Comparison of ENCODE assay signal across 1 mouse cellular context in the genomic region with DNA sequence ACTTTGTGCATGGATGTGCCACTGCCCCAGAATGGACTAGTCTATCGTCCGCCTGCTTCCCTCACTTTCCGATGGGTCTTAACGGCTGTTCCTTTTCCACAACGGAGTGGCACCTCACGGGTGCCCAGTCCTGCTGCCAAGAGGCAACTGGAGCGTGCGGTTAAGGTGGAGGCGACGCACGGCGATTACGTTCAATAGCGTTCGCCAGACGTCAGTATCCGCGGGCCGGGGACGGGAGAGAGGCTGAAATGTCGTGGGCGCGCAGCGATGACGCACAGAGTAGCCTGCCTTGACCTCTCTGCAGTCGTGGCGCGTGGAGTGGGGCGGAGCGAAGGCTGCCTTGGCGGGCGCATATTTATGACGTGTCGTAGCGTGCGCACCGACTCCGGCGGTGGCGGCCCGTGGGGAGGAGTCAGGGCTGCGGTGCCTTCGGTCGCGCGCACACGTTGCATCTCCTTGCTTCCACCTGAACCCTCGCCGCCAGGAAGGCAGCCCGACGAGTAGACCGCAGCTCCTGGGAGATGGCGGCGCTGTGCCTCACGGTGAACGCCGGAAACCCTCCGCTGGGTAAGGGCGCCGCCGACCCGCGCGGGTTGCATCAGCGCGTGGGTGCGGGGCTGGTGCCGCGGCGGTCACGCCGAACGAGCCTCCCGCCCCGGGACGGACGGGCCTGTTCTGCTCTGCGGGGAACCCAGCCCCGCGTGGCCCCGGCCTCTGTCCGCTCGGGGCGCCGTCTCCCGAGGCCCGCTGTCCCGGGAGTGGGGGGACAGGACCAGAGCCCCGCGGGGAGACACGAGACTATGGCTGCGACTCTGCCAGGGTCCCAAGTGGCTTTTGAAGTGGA.
A peak's percentile ranks its signal among the peaks of the same experiment; 100 is the strongest.
TF ChIP-seq lines count a peak whose summit lies in the region.

A gene (plus strand): TSS at position 368 of the 844 bp plus-strand sequence.

TF ChIP-seq in CH12.LX, 34 proteins besides CTCF, POLR2A, EP300 and RAD21 (continued from another document):
- peak; percentile 71; the same call in 1 of the 2 replicates for TF ChIP-seq KAT2A (IDR thresholded peaks at IDR 0.05; ENCODE audit: insufficient replicate concordance, low read length)
- peak; percentile 83; the same call in 1 of the 2 replicates for TF ChIP-seq MYC (IDR thresholded peaks at IDR 0.05; ENCODE audit: low read depth, low read length)
- peak; percentile 92 for TF ChIP-seq HCFC1 (IDR thresholded peaks at IDR 0.05; ENCODE audit: low read depth, low read length)
- TF ChIP-seq JUN (IDR thresholded peaks at IDR 0.05; ENCODE audit: insufficient read depth, low read depth, low read length), result no peak
- no peak for TF ChIP-seq USF2 (conservative IDR thresholded peaks at IDR 0.05; ENCODE audit: low read depth, low read length)
- peak; percentile 91 for TF ChIP-seq SIN3A (IDR thresholded peaks at IDR 0.05; ENCODE audit: low read length)
- TF ChIP-seq RCOR1 (conservative IDR thresholded peaks at IDR 0.05; ENCODE audit: low read depth, low read length), result no peak
- no peak for TF ChIP-seq SMC3 (IDR thresholded peaks at IDR 0.05; ENCODE audit: low read depth, low read length)
- TF ChIP-seq USF1 (IDR thresholded peaks at IDR 0.05; ENCODE audit: low read depth, low read length), result no peak; the same call in 1 of the 2 replicates
- TF ChIP-seq ZKSCAN1 (IDR thresholded peaks at IDR 0.05; ENCODE audit: borderline replicate concordance, low read depth, low read length), result no peak; the same call in 1 of the 2 replicates
- peak; percentile 75 for TF ChIP-seq ELF1 (IDR thresholded peaks at IDR 0.05; ENCODE audit: low read depth, low read length)
- peak; percentile 89 for TF ChIP-seq ZMIZ1 (IDR thresholded peaks at IDR 0.05; ENCODE audit: low read depth, low read length)
- TF ChIP-seq E2F4 (IDR thresholded peaks at IDR 0.05; ENCODE audit: insufficient replicate concordance, low read depth, low read length), result peak; percentile 48; the same call in 1 of the 2 replicates
- no peak for TF ChIP-seq ZC3H11A (IDR thresholded peaks at IDR 0.05; ENCODE audit: low read depth, low read length)
- TF ChIP-seq IRF4 (IDR thresholded peaks at IDR 0.05; ENCODE audit: low read depth, low read length), result peak; percentile 72
- no peak for TF ChIP-seq MAFK (IDR thresholded peaks at IDR 0.05; ENCODE audit: insufficient replicate concordance, low read length)
- peak; percentile 93 for TF ChIP-seq MAX (IDR thresholded peaks at IDR 0.05; ENCODE audit: low read length)
- peak; percentile 91 for TF ChIP-seq GABPA (IDR thresholded peaks at IDR 0.05; ENCODE audit: insufficient replicate concordance, low read depth, low read length)
- peak; percentile 88 for TF ChIP-seq MXI1 (IDR thresholded peaks at IDR 0.05; ENCODE audit: low read depth, low read length)
- peak; percentile 72 for TF ChIP-seq POLR2AphosphoS2 (IDR thresholded peaks at IDR 0.05; ENCODE audit: low read depth, low read length)
- TF ChIP-seq NELFE (IDR thresholded peaks at IDR 0.05; ENCODE audit: low read depth, low read length), result peak; percentile 88
- TF ChIP-seq MAZ (IDR thresholded peaks at IDR 0.05; ENCODE audit: low read depth, low read length), result peak; percentile 65; the same call in 1 of the 2 replicates
